Mouse (Mus musculus) C2C12 (cell line): ENCODE measurements around the gene Maf.

Source experiments
- MYOD1 ChIP-seq: IDR thresholded peaks from one replicate; pipeline ENCODE4 v1.6.1; 2011; ENCODE audit warnings: low read depth; ENCODE audit not compliant: control insufficient read depth, insufficient read length
- USF1 ChIP-seq: IDR thresholded peaks from one replicate; pipeline ENCODE4 v1.6.1; 2011; ENCODE audit warnings: low read depth, mild to moderate bottlenecking, control low read depth, moderate library complexity

- TF ChIP-seq MYOD1, result no peak
- no peak for TF ChIP-seq USF1
Measured at GRCm38 (mm10) chr8:115726231-115726630, 18.6 kb upstream of the Maf start.
